Mouse (Mus musculus) layer of hippocampus, adult 9-10 months (tissue): ENCODE data around the gene Mpdz.
A peak's percentile ranks its signal among the peaks of the same experiment; 100 is the strongest.

ENCODE experiments used
- DNase-seq: peaks from one replicate; pipeline ENCODE4 v3.0.0; 2022; ENCODE audit warnings: low spot score

Gene Mpdz

DNA sequence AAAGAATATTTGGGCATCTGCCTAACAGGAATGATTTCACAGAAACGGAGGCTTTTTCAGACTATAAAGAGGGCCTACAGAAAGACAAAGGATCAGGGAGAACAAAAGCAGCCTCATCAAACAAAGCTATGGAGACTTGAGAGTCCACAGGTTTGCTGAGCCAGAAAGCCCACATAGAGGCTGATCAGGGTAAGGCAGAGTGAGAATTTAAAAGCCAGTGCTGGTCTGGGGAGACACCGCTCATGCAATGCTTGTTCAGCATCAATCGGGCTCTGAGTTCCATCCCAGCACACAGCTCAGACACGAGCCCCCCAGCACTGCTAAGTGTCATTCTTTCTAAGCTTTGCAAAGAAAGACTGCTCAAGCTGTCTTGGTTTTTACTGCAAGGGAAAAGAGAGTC lies 162.5 kb downstream of the Mpdz start:
- DNase-seq = no peak

DNA sequence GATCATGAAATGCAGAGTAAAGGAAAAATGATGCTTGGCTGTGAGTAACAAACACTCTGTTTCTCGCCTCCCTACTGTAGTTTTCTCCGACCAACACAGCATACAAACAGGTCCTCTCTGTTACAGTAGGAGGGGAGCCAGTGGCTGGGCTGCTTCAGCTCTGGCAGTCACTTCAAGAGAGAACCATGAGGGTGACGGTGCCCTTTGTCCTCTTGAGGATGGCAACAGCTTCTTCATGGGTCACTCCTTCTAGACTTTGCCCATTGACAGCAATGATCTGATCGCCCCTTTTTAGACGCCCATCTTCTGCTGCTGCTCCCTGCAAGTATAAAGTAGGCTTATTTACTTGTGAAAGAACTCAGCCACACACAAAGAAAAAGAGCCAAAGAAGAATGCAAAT lies 163.2 kb downstream of the Mpdz start:
- DNase-seq = no peak

DNA sequence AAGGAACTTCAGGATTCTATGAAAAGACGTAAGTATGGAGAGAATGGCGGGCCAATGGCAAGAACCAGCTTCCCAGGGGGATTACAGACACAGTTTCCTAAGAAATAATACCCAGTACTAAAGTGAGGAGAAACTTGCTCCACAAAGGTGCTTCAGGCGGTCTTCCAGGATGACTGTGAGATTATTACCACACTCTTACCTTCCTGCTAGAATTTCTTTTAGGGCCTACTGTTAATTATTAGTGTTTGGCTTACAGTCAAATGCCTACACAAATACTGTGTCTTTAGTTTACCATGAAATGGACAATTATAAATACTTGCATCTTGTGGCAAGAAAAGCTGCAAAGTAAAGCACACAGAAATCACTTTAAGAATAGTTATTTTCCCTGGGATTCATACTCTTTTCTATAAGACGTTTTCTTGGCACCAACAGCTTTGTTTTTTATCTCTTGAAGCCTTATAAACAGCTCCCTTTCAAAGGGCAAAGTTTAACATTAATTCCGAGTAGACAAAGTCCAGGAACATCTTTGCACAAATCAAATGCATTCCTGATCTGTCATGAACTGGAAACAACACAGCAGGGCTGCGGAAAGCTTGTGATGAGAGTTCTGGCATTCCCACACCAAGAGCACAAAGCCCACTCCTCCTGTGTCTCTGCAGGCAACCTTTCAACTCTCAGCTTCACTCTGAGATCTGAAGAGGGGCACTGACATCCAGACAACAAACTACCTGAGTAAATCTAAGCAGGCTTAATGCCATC lies 166.5 kb downstream of the Mpdz start:
- no peak for DNase-seq

DNA sequence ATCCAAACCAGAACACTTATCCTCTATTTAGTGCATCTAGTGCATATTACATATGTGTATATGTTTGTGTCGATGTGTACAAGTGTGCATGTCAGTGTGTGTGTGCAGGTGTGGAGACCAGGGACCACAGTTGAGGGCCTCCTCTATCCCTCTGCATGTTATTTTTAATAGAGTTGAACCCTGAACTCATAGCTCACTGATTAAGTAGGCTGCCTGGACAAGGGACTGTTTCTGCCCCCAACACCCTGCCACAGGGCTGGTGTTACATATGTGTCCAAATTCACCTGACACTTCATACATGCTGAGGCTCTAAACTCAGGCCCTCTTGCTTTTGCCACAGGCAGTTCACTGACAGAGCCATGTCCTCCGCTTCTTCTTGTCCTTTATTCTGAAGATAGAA lies 169.5 kb downstream of the Mpdz start:
- no peak for DNase-seq

DNA sequence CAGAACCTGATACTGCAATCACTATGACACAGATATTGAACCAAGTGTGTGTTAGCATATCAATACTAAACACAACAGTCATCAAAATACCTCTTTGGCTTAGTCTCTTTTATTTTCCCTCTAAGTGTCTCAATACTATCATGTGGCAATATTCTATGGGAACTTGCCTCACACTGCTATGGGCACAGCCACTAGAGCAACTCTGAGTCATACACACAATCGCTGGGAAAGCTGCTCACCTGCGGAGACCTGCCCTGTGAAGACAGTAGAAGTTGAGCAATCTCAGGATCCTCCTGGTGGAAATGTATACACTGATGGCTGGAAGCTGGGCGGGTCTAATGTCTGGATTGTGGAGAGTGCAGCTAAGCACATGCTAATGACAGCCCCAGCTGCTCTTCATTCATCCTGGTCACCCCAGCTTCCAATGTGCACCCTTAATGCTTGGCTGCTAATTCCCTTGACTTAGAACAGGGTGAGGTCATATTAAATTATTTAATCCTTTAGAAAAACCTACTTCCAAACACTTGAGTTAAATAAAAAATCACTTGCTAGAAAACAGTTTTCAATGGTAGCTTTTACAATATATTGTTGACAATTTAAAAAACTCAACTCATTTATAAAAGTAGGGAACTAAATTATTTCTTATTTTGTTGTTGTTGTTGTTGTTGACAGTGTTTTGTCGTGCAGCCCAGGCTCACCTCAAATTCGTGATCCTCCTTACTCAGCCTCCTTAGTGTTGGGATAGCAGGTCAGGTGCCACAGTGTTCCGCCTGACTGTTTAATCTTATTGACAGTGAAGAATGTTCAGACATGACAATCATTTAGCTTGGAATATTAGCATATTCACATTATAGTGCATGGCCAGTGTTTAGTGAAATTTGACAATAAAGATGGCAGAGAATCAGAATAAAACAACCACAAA lies 189.5 kb downstream of the Mpdz start:
- no peak for DNase-seq

DNA sequence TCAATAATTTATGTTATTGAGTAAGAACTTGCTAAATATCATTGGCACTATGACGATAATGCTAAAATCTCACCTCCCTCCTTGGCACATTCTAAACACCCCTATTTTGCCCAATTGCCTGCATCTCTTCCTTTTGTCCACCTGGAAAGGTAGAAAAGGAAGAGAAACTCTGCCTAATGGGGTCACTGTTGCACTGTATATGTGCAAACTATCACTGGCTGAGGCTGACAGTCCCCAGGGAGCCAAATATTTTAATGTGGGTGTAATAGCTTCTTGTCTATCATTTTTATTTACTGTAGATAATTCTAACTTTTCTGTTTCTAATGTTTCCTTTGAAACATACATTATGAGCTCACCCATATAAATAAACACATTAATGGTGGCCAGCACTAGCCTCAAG lies 190.3 kb downstream of the Mpdz start:
- DNase-seq = no peak

DNA sequence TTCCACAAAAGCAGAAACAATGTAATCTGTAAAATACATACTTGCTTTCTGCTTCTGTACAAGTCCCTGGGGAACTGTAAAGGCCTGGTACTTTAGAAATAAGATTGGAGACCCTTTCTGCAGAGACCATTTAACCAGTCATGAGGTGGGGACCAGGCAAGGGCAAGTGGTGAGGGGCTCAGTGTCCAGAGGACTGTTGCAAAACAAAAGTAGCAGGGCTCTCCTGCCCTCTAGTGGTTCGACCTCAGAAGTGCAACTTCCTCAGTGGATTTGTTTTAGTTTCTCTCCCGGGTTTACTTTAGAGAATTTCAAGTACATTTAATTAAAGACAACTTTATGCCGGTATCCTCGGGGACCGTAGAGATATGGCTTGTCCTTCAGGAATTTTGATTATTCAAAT lies 190.7 kb downstream of the Mpdz start:
- DNase-seq = peak; percentile 37

DNA sequence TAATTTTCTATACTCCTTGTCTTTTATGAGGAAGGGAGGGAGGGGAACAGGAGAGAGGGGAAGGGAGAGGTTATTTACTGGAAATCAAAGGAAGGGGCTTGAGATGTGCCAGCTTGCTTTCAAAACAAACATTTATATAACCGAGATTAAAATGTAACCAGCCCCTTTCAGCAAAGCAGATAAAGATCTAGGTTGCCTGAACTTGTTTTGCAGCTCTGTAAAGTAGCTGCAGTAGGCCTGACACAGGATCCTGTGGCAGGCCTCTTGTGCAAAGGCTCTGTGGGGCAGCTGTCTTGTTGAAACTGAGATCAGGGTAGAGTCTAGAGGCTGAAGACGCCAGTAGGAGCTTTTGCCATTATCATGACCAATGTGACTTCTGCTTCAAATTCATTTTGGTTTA lies 193.4 kb downstream of the Mpdz start:
- no peak for DNase-seq

DNA sequence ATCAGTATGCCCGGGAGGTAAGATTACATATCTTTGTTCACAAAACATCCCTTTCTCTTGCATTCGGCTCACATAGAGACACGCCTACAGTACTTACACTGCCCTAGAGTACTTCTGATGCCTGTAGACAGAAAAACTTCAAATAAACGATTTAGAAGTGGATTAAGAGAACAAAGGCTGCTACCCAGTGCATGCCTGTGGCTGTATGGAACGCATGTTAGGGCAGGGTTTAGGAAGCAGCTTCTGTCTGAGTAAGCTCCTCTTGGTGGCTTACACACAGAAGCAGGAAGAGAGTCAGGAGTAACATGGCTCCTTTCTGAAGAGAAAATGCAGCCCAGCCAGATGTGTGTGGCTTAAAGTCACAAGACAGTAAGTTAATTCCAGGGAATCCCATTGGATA lies 206.4 kb downstream of the Mpdz start:
- DNase-seq = no peak
